Mouse (Mus musculus) stomach, postnatal 0 days (tissue): ENCODE measurements around the gene Hacd1. TPM values are rescaled to one million over a fixed set of nuclear protein-coding genes. Genes with fewer than 3 reads are reported as not detected.

Experiments
- ATAC-seq: fragments of 200-750 bp; cut with Nextera tagmentation; 2 replicates; pipeline ENCODE4 v1.8.0; 2017; ENCODE audit not compliant: low FRiP score, low TSS enrichment
- DNase-seq: peaks from one replicate; pipeline ENCODE4 v3.0.0-alpha.2; 2016; ENCODE audit warnings: low spot score
- H3K27ac ChIP-seq: fragments of 300-500 bp; sonication (generic); replicated peaks from 2 replicates; pipeline ENCODE4 v1.5.1; 2014; ENCODE audit warnings: mild to moderate bottlenecking, control low read depth
- H3K27me3 ChIP-seq: fragments of 300-500 bp; sonication (generic); 2 replicates; pipeline ENCODE4 v1.6.1; 2014; ENCODE audit warnings: low read length; ENCODE audit not compliant: control insufficient read depth, insufficient read depth
- H3K36me3 ChIP-seq: fragments of 300-500 bp; sonication (generic); 2 replicates; pipeline ENCODE4 v1.6.1; 2014; ENCODE audit warnings: low read length, mixed read lengths; ENCODE audit not compliant: control insufficient read depth, insufficient read depth
- H3K4me1 ChIP-seq: fragments of 300-500 bp; sonication (generic); replicated peaks from 2 replicates; pipeline ENCODE4 v1.6.1; 2014; ENCODE audit warnings: antibody characterized with exemption; ENCODE audit not compliant: control insufficient read depth, insufficient read depth
- H3K4me2 ChIP-seq: fragments of 300-500 bp; sonication (generic); replicated peaks from 2 replicates; pipeline ENCODE4 v1.6.1; 2014; ENCODE audit warnings: low read depth, mild to moderate bottlenecking, control low read depth, moderate library complexity
- H3K4me3 ChIP-seq: fragments of 300-500 bp; sonication (generic); 2 replicates; pipeline ENCODE4 v1.5.1; 2014; ENCODE audit warnings: low read depth, low read length, control low read depth
- H3K9ac ChIP-seq: fragments of 300-500 bp; sonication (generic); 2 replicates; pipeline ENCODE4 v1.6.1; 2014; ENCODE audit warnings: mild to moderate bottlenecking, low read length, control low read depth, mixed read lengths
- H3K9me3 ChIP-seq: fragments of 300-500 bp; sonication (generic); 2 replicates; pipeline ENCODE4 v1.6.1; 2016; ENCODE audit warnings: low read length; ENCODE audit not compliant: control insufficient read depth
- CTCF ChIP-seq: IDR thresholded peaks from 2 replicates; pipeline ENCODE4 v1.5.1; 2016; ENCODE audit warnings: antibody characterized with exemption, low read depth, mild to moderate bottlenecking, moderate library complexity
- EP300 ChIP-seq: optimal IDR thresholded peaks from 2 replicates; pipeline ENCODE3; 2016; ENCODE audit warnings: antibody characterized with exemption
- WGBS: fragments of 180-500 bp; shearing (Covaris S2); extraction: QIAGEN DNeasy Blood & Tissue Kit; methylation state at CpG from one replicate; pipeline ENCODE4 v1.1.7; 2014; 5-methylcytosine and 5-hydroxymethylcytosine counted together
- polyA plus RNA-seq: library from polyadenylated mRNA; unstranded; fragments of >200 nt; fragmentation: Nextera tagmentation; extraction: Ambion mirVana; gene quantifications from 2 replicates; pipeline ENCODE4 v1.2.1, GENCODE M21; 2015

Hacd1 gene
- polyA plus RNA-seq, 1 experiment from 2014 or later = 217 TPM

GRCm38 (mm10) chr2:13806120-13806519 lies 249.8 kb downstream of the Hacd1 start:
- no peak overlapping the region for H3K27ac ChIP-seq
- no peaks in the 10 kb centered on the region for H3K36me3 ChIP-seq
- no peaks in the 10 kb centered on the region for H3K9me3 ChIP-seq
- DNase-seq (no peak), ATAC-seq (no peak)
- peak; percentile 38 for TF ChIP-seq CTCF
- no peak for TF ChIP-seq EP300
- no peak overlapping the region for H3K9ac ChIP-seq
- no peak overlapping the region for H3K4me2 ChIP-seq
- H3K4me3 ChIP-seq = no peak overlapping the region
- no peaks in the 10 kb centered on the region for H3K27me3 ChIP-seq
- H3K4me1 ChIP-seq = no peaks in the 10 kb centered on the region
- WGBS = 90% methylated on average over 3 of the region's 3 CpGs

GRCm38 (mm10) chr2:13800639-13801038 lies 255.3 kb downstream of the Hacd1 start:
- WGBS = 94% methylated on average over 2 of the region's 2 CpGs
- no peak for TF ChIP-seq EP300
- TF ChIP-seq CTCF = no peak
- Histone ChIP-seq H3K4me1 (no peaks in the 10 kb centered on the region), H3K27ac (no peak overlapping the region), H3K36me3 (no peaks in the 10 kb centered on the region), H3K27me3 (no peaks in the 10 kb centered on the region), H3K4me2 (no peak overlapping the region), H3K4me3 (no peak overlapping the region), H3K9me3 (no peaks in the 10 kb centered on the region), H3K9ac (no peak overlapping the region)
- ATAC-seq = no peak
- no peak for DNase-seq

Other genes with a start within 250 kb of the Hacd1 start
- 34.3 and 35.6 TPM in 2 replicates for gene Stam, start 18.0 kb upstream of the Hacd1 start, polyA plus RNA-seq
- gene Tmem236, start 118.4 kb upstream of the Hacd1 start, polyA plus RNA-seq = 0.08 and 0.12 TPM in 2 replicates
- gene Mrc1, start 173.3 kb upstream of the Hacd1 start, polyA plus RNA-seq = 9.9 TPM in 2 replicates